Mouse (Mus musculus) stomach, postnatal 0 days (tissue): ENCODE data around the gene Gm28036. TPM values are rescaled to one million over a fixed set of nuclear protein-coding genes. Genes with fewer than 3 reads are reported as not detected.
A peak's percentile ranks its signal among the peaks of the same experiment; 100 is the strongest.

Source experiments
- ATAC-seq: fragments of 200-750 bp; cut with Nextera tagmentation; 2 replicates; pipeline ENCODE4 v1.8.0; 2017; ENCODE audit not compliant: low FRiP score, low TSS enrichment
- DNase-seq: peaks from one replicate; pipeline ENCODE4 v3.0.0-alpha.2; 2016; ENCODE audit warnings: low spot score
- H3K27ac ChIP-seq: fragments of 300-500 bp; sonication (generic); replicated peaks from 2 replicates; pipeline ENCODE4 v1.5.1; 2014; ENCODE audit warnings: mild to moderate bottlenecking, control low read depth
- H3K27me3 ChIP-seq: fragments of 300-500 bp; sonication (generic); 2 replicates; pipeline ENCODE4 v1.6.1; 2014; ENCODE audit warnings: low read length; ENCODE audit not compliant: control insufficient read depth, insufficient read depth
- H3K36me3 ChIP-seq: fragments of 300-500 bp; sonication (generic); 2 replicates; pipeline ENCODE4 v1.6.1; 2014; ENCODE audit warnings: low read length, mixed read lengths; ENCODE audit not compliant: control insufficient read depth, insufficient read depth
- H3K4me1 ChIP-seq: fragments of 300-500 bp; sonication (generic); replicated peaks from 2 replicates; pipeline ENCODE4 v1.6.1; 2014; ENCODE audit warnings: antibody characterized with exemption; ENCODE audit not compliant: control insufficient read depth, insufficient read depth
- H3K4me2 ChIP-seq: fragments of 300-500 bp; sonication (generic); replicated peaks from 2 replicates; pipeline ENCODE4 v1.6.1; 2014; ENCODE audit warnings: low read depth, mild to moderate bottlenecking, control low read depth, moderate library complexity
- H3K4me3 ChIP-seq: fragments of 300-500 bp; sonication (generic); 2 replicates; pipeline ENCODE4 v1.5.1; 2014; ENCODE audit warnings: low read depth, low read length, control low read depth
- H3K9ac ChIP-seq: fragments of 300-500 bp; sonication (generic); 2 replicates; pipeline ENCODE4 v1.6.1; 2014; ENCODE audit warnings: mild to moderate bottlenecking, low read length, control low read depth, mixed read lengths
- H3K9me3 ChIP-seq: fragments of 300-500 bp; sonication (generic); 2 replicates; pipeline ENCODE4 v1.6.1; 2016; ENCODE audit warnings: low read length; ENCODE audit not compliant: control insufficient read depth
- CTCF ChIP-seq: IDR thresholded peaks from 2 replicates; pipeline ENCODE4 v1.5.1; 2016; ENCODE audit warnings: antibody characterized with exemption, low read depth, mild to moderate bottlenecking, moderate library complexity
- EP300 ChIP-seq: optimal IDR thresholded peaks from 2 replicates; pipeline ENCODE3; 2016; ENCODE audit warnings: antibody characterized with exemption
- WGBS: fragments of 180-500 bp; shearing (Covaris S2); extraction: QIAGEN DNeasy Blood & Tissue Kit; methylation state at CpG from one replicate; pipeline ENCODE4 v1.1.7; 2014; 5-methylcytosine and 5-hydroxymethylcytosine counted together
- polyA plus RNA-seq: library from polyadenylated mRNA; unstranded; fragments of >200 nt; fragmentation: Nextera tagmentation; extraction: Ambion mirVana; gene quantifications from 2 replicates; pipeline ENCODE4 v1.2.1, GENCODE M21; 2015

The Gm28036 gene
- polyA plus RNA-seq, 1 experiment from 2014 or later, result 5.1 TPM

- WGBS, result 66% methylated on average over 3 of the region's 3 CpGs
- Histone ChIP-seq H3K27ac (0 out of 2 replicates have a peak overlapping the region, but pooled peaks have one; percentile 40), H3K36me3 (no peaks in the 10 kb centered on the region), H3K9me3 (no peaks in the 10 kb centered on the region), H3K4me2 (no peak overlapping the region), H3K4me3 (no peak overlapping the region), H3K27me3 (no peaks in the 10 kb centered on the region), H3K4me1 (no peaks in the 10 kb centered on the region), H3K9ac (no peak overlapping the region)
- ATAC-seq (peak; percentile 94), DNase-seq (peak; percentile 59)
- no peak for TF ChIP-seq CTCF
- TF ChIP-seq EP300, result no peak
Observed at GRCm38 (mm10) chr2:156039390-156039789, 87.5 kb downstream of the Gm28036 start.

GRCm38 (mm10) chr2:156025482-156025881 is 101.4 kb downstream of the Gm28036 start:
- H3K4me3 ChIP-seq, result no peak overlapping the region
- H3K27ac ChIP-seq, result no peak overlapping the region
- no peak overlapping the region for H3K9ac ChIP-seq
- no peaks in the 10 kb centered on the region for H3K36me3 ChIP-seq
- ATAC-seq (no peak), DNase-seq (no peak)
- no peaks in the 10 kb centered on the region for H3K9me3 ChIP-seq
- TF ChIP-seq EP300 (no peak), CTCF (no peak)
- no peak overlapping the region for H3K4me2 ChIP-seq
- H3K27me3 ChIP-seq, result no peaks in the 10 kb centered on the region
- no peaks in the 10 kb centered on the region for H3K4me1 ChIP-seq

Other genes starting within 250 kb of the Gm28036 start
- 41.9 and 46.4 TPM in 2 replicates for gene Uqcc1, start 196.8 kb downstream of the Gm28036 start, polyA plus RNA-seq
- not detected in 2 replicates for gene Gm15557, start 186.4 kb downstream of the Gm28036 start, polyA plus RNA-seq
- 1.6 and 1.8 TPM in 2 replicates for gene Gdf5, start 181.7 kb downstream of the Gm28036 start, polyA plus RNA-seq
- gene Cep250, start 170.6 kb downstream of the Gm28036 start, polyA plus RNA-seq, result 4.0 and 4.6 TPM in 2 replicates
- gene 6430550D23Rik, start 119.1 kb downstream of the Gm28036 start, polyA plus RNA-seq, result 0.65 and 0.76 TPM in 2 replicates
- gene Ergic3, start 119.0 kb downstream of the Gm28036 start, polyA plus RNA-seq, result 138 and 144 TPM in 2 replicates
- 10.1 and 11.7 TPM in 2 replicates for gene Fer1l4, start 74.1 kb downstream of the Gm28036 start, polyA plus RNA-seq
- 2.7 and 3.0 TPM in 2 replicates for gene Spag4, start 61.9 kb downstream of the Gm28036 start, polyA plus RNA-seq
- gene Cpne1, start 15.1 kb downstream of the Gm28036 start, polyA plus RNA-seq, result 24.7 and 27.2 TPM in 2 replicates
- gene Rbm12, start 15.1 kb downstream of the Gm28036 start, polyA plus RNA-seq, result 8.0 and 8.8 TPM in 2 replicates
- 378 and 415 TPM in 2 replicates for gene Romo1, start 16.9 kb upstream of the Gm28036 start, polyA plus RNA-seq
- gene Nfs1, start 17.1 kb upstream of the Gm28036 start, polyA plus RNA-seq, result 40.3 and 43.5 TPM in 2 replicates
- 335 and 349 TPM in 2 replicates for gene Rbm39, start 53.1 kb upstream of the Gm28036 start, polyA plus RNA-seq
- gene Phf20, start 69.4 kb upstream of the Gm28036 start, polyA plus RNA-seq, result 28.4 and 29.3 TPM in 2 replicates
- 6.1 and 6.3 TPM in 2 replicates for gene Cnbd2, start 185.2 kb upstream of the Gm28036 start, polyA plus RNA-seq
- 116 TPM in 2 replicates for gene Scand1, start 185.6 kb upstream of the Gm28036 start, polyA plus RNA-seq